Mouse (Mus musculus) midbrain, postnatal 0 days (tissue): ENCODE results near the gene Sned1. TPM values are rescaled to one million over a fixed set of nuclear protein-coding genes. Genes with fewer than 3 reads are reported as not detected.

ENCODE experiments used
- ATAC-seq: fragments of 200-750 bp; cut with Nextera tagmentation; 2 replicates; pipeline ENCODE4 v1.8.0; 2017; ENCODE audit warnings: moderate number of reproducible peaks, mild to moderate bottlenecking, moderate TSS enrichment, moderate library complexity; ENCODE audit not compliant: low FRiP score
- DNase-seq: peaks from one replicate; pipeline ENCODE4 v3.0.0-alpha.2; 2015; ENCODE audit warnings: low spot score
- H3K27ac ChIP-seq: fragments of 300-500 bp; sonication (generic); 2 replicates; pipeline ENCODE4 v1.5.1; 2014; ENCODE audit warnings: low read depth, mild to moderate bottlenecking, low read length, mixed read lengths
- H3K27me3 ChIP-seq: fragments of 300-500 bp; sonication (generic); 2 replicates; pipeline ENCODE4 v1.6.1; 2014; ENCODE audit warnings: low read length, control low read depth, mixed read lengths; ENCODE audit not compliant: insufficient read depth
- H3K36me3 ChIP-seq: fragments of 300-500 bp; sonication (generic); 2 replicates; pipeline ENCODE4 v1.6.1; 2014; ENCODE audit warnings: low read length, control low read depth, mixed read lengths; ENCODE audit not compliant: insufficient read depth
- H3K4me1 ChIP-seq: fragments of 300-500 bp; sonication (generic); 2 replicates; pipeline ENCODE4 v1.6.1; 2014; ENCODE audit warnings: mild to moderate bottlenecking, control low read depth, antibody characterized with exemption, low read length, mixed read lengths; ENCODE audit not compliant: insufficient read depth
- H3K4me2 ChIP-seq: fragments of 300-500 bp; sonication (generic); 2 replicates; pipeline ENCODE4 v1.6.1; 2014; ENCODE audit warnings: low read depth, mild to moderate bottlenecking, low read length, mixed read lengths; ENCODE audit not compliant: poor library complexity, severe bottlenecking
- H3K4me3 ChIP-seq: fragments of 300-500 bp; sonication (generic); 2 replicates; pipeline ENCODE4 v1.5.1; 2014; ENCODE audit warnings: low read depth, mild to moderate bottlenecking, low read length, moderate library complexity
- H3K9ac ChIP-seq: fragments of 300-500 bp; sonication (generic); replicated peaks from 2 replicates; pipeline ENCODE4 v1.6.1; 2014; ENCODE audit warnings: mild to moderate bottlenecking, low read length, moderate library complexity, mixed read lengths; ENCODE audit not compliant: poor library complexity, severe bottlenecking
- H3K9me3 ChIP-seq: fragments of 300-500 bp; sonication (generic); 2 replicates; pipeline ENCODE4 v1.6.1; 2016; ENCODE audit warnings: low read length, control low read depth
- CTCF ChIP-seq: IDR thresholded peaks from 2 replicates; pipeline ENCODE4 v1.5.1; 2016; ENCODE audit warnings: antibody characterized with exemption, mild to moderate bottlenecking
- WGBS: fragments of 180-500 bp; shearing (Covaris S2); extraction: QIAGEN DNeasy Blood & Tissue Kit; methylation state at CpG from one replicate; pipeline ENCODE4 v1.1.7; 2014; 5-methylcytosine and 5-hydroxymethylcytosine counted together
- polyA plus RNA-seq: library from polyadenylated mRNA; unstranded; fragments of >200 nt; fragmentation: Nextera tagmentation; extraction: Ambion mirVana; gene quantifications from 2 replicates; pipeline ENCODE4 v1.2.1, GENCODE M21; 2015
- total RNA-seq: library from RNA; depleted of rRNA; stranded (reverse); fragments of >200 nt; gene quantifications from 2 replicates; pipeline ENCODE4 v1.2.3, GENCODE M21; 2014

Gene Sned1
- total and polyA plus RNA-seq, 2 experiments from 2014 or later: 5.1 to 24.4 TPM

- 89% methylated on average over 10 of the region's 10 CpGs for WGBS
- no peak for TF ChIP-seq CTCF
- H3K4me2 ChIP-seq: 0 out of 2 replicates have a peak overlapping the region, but pooled peaks have one; percentile 99
- no peak overlapping the region for H3K9ac ChIP-seq
- no peaks in the 10 kb centered on the region for H3K36me3 ChIP-seq
- DNase-seq (no peak), ATAC-seq (no peak)
- no peak overlapping the region for H3K27ac ChIP-seq
- H3K4me3 ChIP-seq: no peak overlapping the region
- H3K27me3 ChIP-seq: peaks cover 13% of the 10 kb centered on the region
- no peaks in the 10 kb centered on the region for H3K4me1 ChIP-seq
- H3K9me3 ChIP-seq: no peaks in the 10 kb centered on the region
Observed at GRCm38 (mm10) chr1:93237676-93238075, 2.0 kb downstream of the Sned1 start.

GRCm38 (mm10) chr1:93238201-93238600 lies 2.6 kb downstream of the Sned1 start:
- DNase-seq (no peak), ATAC-seq (no peak)
- no peak overlapping the region for H3K9ac ChIP-seq
- 61% methylated on average over 4 of the region's 4 CpGs for WGBS
- peak; percentile 62 for TF ChIP-seq CTCF
- no peak overlapping the region for H3K4me2 ChIP-seq
- H3K27me3 ChIP-seq: peaks cover 13% of the 10 kb centered on the region
- no peak overlapping the region for H3K4me3 ChIP-seq
- no peaks in the 10 kb centered on the region for H3K36me3 ChIP-seq
- H3K9me3 ChIP-seq: no peaks in the 10 kb centered on the region
- no peaks in the 10 kb centered on the region for H3K4me1 ChIP-seq
- no peak overlapping the region for H3K27ac ChIP-seq

GRCm38 (mm10) chr1:93245936-93246335 lies 10.3 kb downstream of the Sned1 start:
- no peak overlapping the region for H3K4me2 ChIP-seq
- no peak for ATAC-seq
- H3K27me3 ChIP-seq: no peaks in the 10 kb centered on the region
- H3K9me3 ChIP-seq: no peaks in the 10 kb centered on the region
- H3K9ac ChIP-seq: no peak overlapping the region
- TF ChIP-seq CTCF: no peak
- no peak for DNase-seq
- no peaks in the 10 kb centered on the region for H3K36me3 ChIP-seq
- no peak overlapping the region for H3K4me3 ChIP-seq
- 54% methylated on average over 2 of the region's 2 CpGs for WGBS
- H3K4me1 ChIP-seq: no peaks in the 10 kb centered on the region
- H3K27ac ChIP-seq: no peak overlapping the region

GRCm38 (mm10) chr1:93252586-93252985 lies 16.9 kb downstream of the Sned1 start:
- no peak overlapping the region for H3K4me2 ChIP-seq
- no peak for DNase-seq
- H3K36me3 ChIP-seq: no peaks in the 10 kb centered on the region
- no peak for ATAC-seq
- no peaks in the 10 kb centered on the region for H3K4me1 ChIP-seq
- no peak for TF ChIP-seq CTCF
- H3K27me3 ChIP-seq: no peaks in the 10 kb centered on the region
- WGBS: 51% methylated on average over 2 of the region's 2 CpGs
- no peaks in the 10 kb centered on the region for H3K9me3 ChIP-seq
- no peak overlapping the region for H3K9ac ChIP-seq
- H3K4me3 ChIP-seq: no peak overlapping the region
- H3K27ac ChIP-seq: no peak overlapping the region

GRCm38 (mm10) chr1:93255761-93256160 lies 20.1 kb downstream of the Sned1 start:
- no peaks in the 10 kb centered on the region for H3K4me1 ChIP-seq
- ATAC-seq (no peak), DNase-seq (no peak)
- H3K4me2 ChIP-seq: no peak overlapping the region
- H3K9ac ChIP-seq: no peak overlapping the region
- WGBS: 96% methylated on average over 7 of the region's 7 CpGs
- TF ChIP-seq CTCF: no peak
- no peaks in the 10 kb centered on the region for H3K9me3 ChIP-seq
- no peak overlapping the region for H3K27ac ChIP-seq
- no peaks in the 10 kb centered on the region for H3K36me3 ChIP-seq
- H3K27me3 ChIP-seq: no peaks in the 10 kb centered on the region
- no peak overlapping the region for H3K4me3 ChIP-seq

- no peak overlapping the region for H3K9ac ChIP-seq
- no peaks in the 10 kb centered on the region for H3K4me1 ChIP-seq
- H3K27ac ChIP-seq: no peak overlapping the region
- H3K9me3 ChIP-seq: no peaks in the 10 kb centered on the region
- no peak overlapping the region for H3K4me3 ChIP-seq
- no peak for TF ChIP-seq CTCF
- H3K4me2 ChIP-seq: no peak overlapping the region
- DNase-seq (no peak), ATAC-seq (no peak)
- WGBS: 76% methylated on average over 1 of the region's 1 CpGs
- no peaks in the 10 kb centered on the region for H3K27me3 ChIP-seq
- H3K36me3 ChIP-seq: no peaks in the 10 kb centered on the region
Observed at GRCm38 (mm10) chr1:93257560-93257959, 21.9 kb downstream of the Sned1 start.
